Mouse (Mus musculus) kidney, embryonic 14.5 days (tissue): ENCODE measurements around the gene Mad1l1. TPM values are rescaled to one million over a fixed set of nuclear protein-coding genes. Genes with fewer than 3 reads are reported as not detected.

Source experiments
- ATAC-seq: fragments of 200-750 bp; cut with Nextera tagmentation; 2 replicates; pipeline ENCODE4 v1.8.0; 2017; ENCODE audit warnings: moderate number of reproducible peaks, mild to moderate bottlenecking, moderate TSS enrichment, moderate library complexity; ENCODE audit not compliant: low FRiP score, low TSS enrichment
- H3K27ac ChIP-seq: fragments of 300-500 bp; sonication (generic); 2 replicates; pipeline ENCODE4 v1.5.1; 2014; ENCODE audit warnings: low read depth, mild to moderate bottlenecking, low read length, moderate library complexity, mixed read lengths
- H3K27me3 ChIP-seq: fragments of 300-500 bp; sonication (generic); 2 replicates; pipeline ENCODE4 v1.6.1; 2014; ENCODE audit warnings: mild to moderate bottlenecking, low read length; ENCODE audit not compliant: control insufficient read depth, insufficient read depth
- H3K36me3 ChIP-seq: fragments of 300-500 bp; sonication (generic); 2 replicates; pipeline ENCODE4 v1.6.1; 2014; ENCODE audit warnings: low read length, mixed read lengths; ENCODE audit not compliant: control insufficient read depth, insufficient read depth
- H3K4me1 ChIP-seq: fragments of 300-500 bp; sonication (generic); 2 replicates; pipeline ENCODE4 v1.6.1; 2014; ENCODE audit warnings: low read length, mixed read lengths; ENCODE audit not compliant: control insufficient read depth, insufficient read depth
- H3K4me2 ChIP-seq: fragments of 300-500 bp; sonication (generic); replicated peaks from 2 replicates; pipeline ENCODE4 v1.6.1; 2014; ENCODE audit warnings: low read depth, mild to moderate bottlenecking, low read length
- H3K4me3 ChIP-seq: fragments of 300-500 bp; sonication (generic); 2 replicates; pipeline ENCODE4 v1.5.1; 2014; ENCODE audit warnings: mild to moderate bottlenecking, low read length
- H3K9ac ChIP-seq: fragments of 300-500 bp; sonication (generic); 2 replicates; pipeline ENCODE4 v1.6.1; 2014; ENCODE audit warnings: low read depth, mild to moderate bottlenecking, low read length, moderate library complexity
- H3K9me3 ChIP-seq: fragments of 300-500 bp; sonication (generic); 2 replicates; pipeline ENCODE4 v1.6.1; 2016; ENCODE audit warnings: low read length; ENCODE audit not compliant: control insufficient read depth
- WGBS: fragments of 180-500 bp; shearing (Covaris S2); extraction: QIAGEN DNeasy Blood & Tissue Kit; methylation state at CpG from one replicate; pipeline ENCODE4 v1.1.7; 2014; 5-methylcytosine and 5-hydroxymethylcytosine counted together
- polyA plus RNA-seq: library from polyadenylated mRNA; unstranded; fragments of >200 nt; fragmentation: Nextera tagmentation; extraction: Ambion mirVana; gene quantifications from 2 replicates; pipeline ENCODE4 v1.2.1, GENCODE M21; 2014

The Mad1l1 gene
- polyA plus RNA-seq, 1 experiment from 2014 or later, result 47.4 TPM

GRCm38 (mm10) chr5:140355934-140356333 is 34.6 kb upstream of the Mad1l1 start:
- Histone ChIP-seq H3K4me2 (no peak overlapping the region), H3K9me3 (no peaks in the 10 kb centered on the region), H3K4me1 (no peaks in the 10 kb centered on the region), H3K9ac (no peak overlapping the region), H3K27me3 (no peaks in the 10 kb centered on the region), H3K27ac (no peak overlapping the region), H3K4me3 (no peak overlapping the region), H3K36me3 (peaks cover 58% of the 10 kb centered on the region)
- WGBS, result 78% methylated on average over 11 of the region's 11 CpGs
- no peak for ATAC-seq

- Histone ChIP-seq H3K27me3 (no peaks in the 10 kb centered on the region), H3K36me3 (peaks cover 47% of the 10 kb centered on the region), H3K4me3 (no peak overlapping the region), H3K4me1 (no peaks in the 10 kb centered on the region), H3K9ac (no peak overlapping the region), H3K4me2 (no peak overlapping the region), H3K9me3 (no peaks in the 10 kb centered on the region), H3K27ac (no peak overlapping the region)
- ATAC-seq, result no peak
- whole genome bisulfite sequencing, result 96% methylated on average over 6 of the region's 6 CpGs
Observed at GRCm38 (mm10) chr5:140352352-140352751, 31.0 kb upstream of the Mad1l1 start.

- Histone ChIP-seq H3K4me2 (no peak overlapping the region), H3K4me3 (no peak overlapping the region), H3K27me3 (no peaks in the 10 kb centered on the region), H3K36me3 (peaks cover 44% of the 10 kb centered on the region), H3K4me1 (no peaks in the 10 kb centered on the region), H3K9me3 (no peaks in the 10 kb centered on the region), H3K9ac (no peak overlapping the region), H3K27ac (no peak overlapping the region)
- WGBS, result 92% methylated on average over 8 of the region's 8 CpGs
- no peak for ATAC-seq
Observed at GRCm38 (mm10) chr5:140350731-140351497, 29.6 kb upstream of the Mad1l1 start.

GRCm38 (mm10) chr5:140349882-140350281 is 28.5 kb upstream of the Mad1l1 start:
- H3K4me3 ChIP-seq, result no peak overlapping the region
- H3K27ac ChIP-seq, result no peak overlapping the region
- no peaks in the 10 kb centered on the region for H3K9me3 ChIP-seq
- no peak overlapping the region for H3K4me2 ChIP-seq
- no peaks in the 10 kb centered on the region for H3K27me3 ChIP-seq
- WGBS, result 98% methylated on average over 9 of the region's 9 CpGs
- no peak overlapping the region for H3K9ac ChIP-seq
- H3K36me3 ChIP-seq, result peaks cover 38% of the 10 kb centered on the region
- no peaks in the 10 kb centered on the region for H3K4me1 ChIP-seq
- no peak for ATAC-seq

GRCm38 (mm10) chr5:140346050-140346449 is 24.7 kb upstream of the Mad1l1 start:
- Histone ChIP-seq H3K36me3 (peaks cover 19% of the 10 kb centered on the region; the same call in 1 of the 2 replicates), H3K9ac (no peak overlapping the region)
- 89% methylated on average over 1 of the region's 1 CpGs for WGBS

GRCm38 (mm10) chr5:140345244-140345643 is 23.9 kb upstream of the Mad1l1 start:
- Histone ChIP-seq H3K9ac (no peak overlapping the region), H3K9me3 (no peaks in the 10 kb centered on the region), H3K27me3 (no peaks in the 10 kb centered on the region), H3K4me3 (no peak overlapping the region), H3K27ac (no peak overlapping the region), H3K4me2 (no peak overlapping the region), H3K36me3 (peaks cover 24% of the 10 kb centered on the region; the same call in 1 of the 2 replicates), H3K4me1 (no peaks in the 10 kb centered on the region)
- ATAC-seq, result no peak
- 87% methylated on average over 4 of the region's 4 CpGs for WGBS

More at GRCm38 (mm10) chr5:140346050-140346449, 24.7 kb upstream of the Mad1l1 start:
- Histone ChIP-seq H3K27me3 (no peaks in the 10 kb centered on the region), H3K9me3 (no peaks in the 10 kb centered on the region), H3K27ac (no peak overlapping the region), H3K4me3 (no peak overlapping the region), H3K4me2 (no peak overlapping the region), H3K4me1 (no peaks in the 10 kb centered on the region)
- no peak for ATAC-seq

GRCm38 (mm10) chr5:140342880-140343279 is 21.5 kb upstream of the Mad1l1 start:
- WGBS, result 92% methylated on average over 4 of the region's 4 CpGs
- no peaks in the 10 kb centered on the region for H3K9me3 ChIP-seq
- no peak for ATAC-seq
- H3K27me3 ChIP-seq, result no peaks in the 10 kb centered on the region
- H3K9ac ChIP-seq, result no peak overlapping the region
- H3K4me2 ChIP-seq, result no peak overlapping the region
- no peak overlapping the region for H3K27ac ChIP-seq
- H3K4me3 ChIP-seq, result no peak overlapping the region
- H3K4me1 ChIP-seq, result no peaks in the 10 kb centered on the region
- peaks cover 47% of the 10 kb centered on the region; the same call in 1 of the 2 replicates for H3K36me3 ChIP-seq

GRCm38 (mm10) chr5:140339836-140340235 is 18.5 kb upstream of the Mad1l1 start:
- ATAC-seq, result no peak
- no peaks in the 10 kb centered on the region for H3K4me1 ChIP-seq

GRCm38 (mm10) chr5:140338779-140339178 is 17.4 kb upstream of the Mad1l1 start:
- no peak overlapping the region for H3K9ac ChIP-seq
- peaks cover 37% of the 10 kb centered on the region; the same call in 1 of the 2 replicates for H3K36me3 ChIP-seq
- WGBS, result 96% methylated on average over 4 of the region's 4 CpGs
- H3K4me1 ChIP-seq, result no peaks in the 10 kb centered on the region
- no peak for ATAC-seq
- no peak overlapping the region for H3K4me2 ChIP-seq
- H3K4me3 ChIP-seq, result no peak overlapping the region
- H3K9me3 ChIP-seq, result no peaks in the 10 kb centered on the region
- H3K27ac ChIP-seq, result no peak overlapping the region
- H3K27me3 ChIP-seq, result no peaks in the 10 kb centered on the region

More at GRCm38 (mm10) chr5:140339836-140340235, 18.5 kb upstream of the Mad1l1 start:
- no peak overlapping the region for H3K4me3 ChIP-seq
- H3K4me2 ChIP-seq, result no peak overlapping the region
- no peaks in the 10 kb centered on the region for H3K9me3 ChIP-seq
- no peak overlapping the region for H3K27ac ChIP-seq
- H3K36me3 ChIP-seq, result peaks cover 47% of the 10 kb centered on the region; the same call in 1 of the 2 replicates
- no peak overlapping the region for H3K9ac ChIP-seq
- 94% methylated on average over 3 of the region's 3 CpGs for whole genome bisulfite sequencing
- H3K27me3 ChIP-seq, result no peaks in the 10 kb centered on the region
